Mouse (Mus musculus) adrenal gland, adult 2 months (tissue): Measurements from ENCODE around the gene Tctex1d4. TPM values are rescaled to one million over a fixed set of nuclear protein-coding genes. Genes with fewer than 3 reads are reported as not detected.

Source experiments
- DNase-seq: peaks from one replicate; pipeline ENCODE4 v3.0.0; 2021
- polyA plus RNA-seq: library from polyadenylated mRNA; depleted of rRNA; stranded (reverse); fragments of >200 nt; gene quantifications from 2 replicates; pipeline ENCODE4 v1.2.3, GENCODE M21; 2012
- total RNA-seq, 2 experiments: library from RNA; stranded (reverse); gene quantifications; 2 replicates each; pipeline ENCODE4 v1.2.3; 2021

Tctex1d4 gene
- total and polyA plus RNA-seq, 3 experiments: not detected

DNA sequence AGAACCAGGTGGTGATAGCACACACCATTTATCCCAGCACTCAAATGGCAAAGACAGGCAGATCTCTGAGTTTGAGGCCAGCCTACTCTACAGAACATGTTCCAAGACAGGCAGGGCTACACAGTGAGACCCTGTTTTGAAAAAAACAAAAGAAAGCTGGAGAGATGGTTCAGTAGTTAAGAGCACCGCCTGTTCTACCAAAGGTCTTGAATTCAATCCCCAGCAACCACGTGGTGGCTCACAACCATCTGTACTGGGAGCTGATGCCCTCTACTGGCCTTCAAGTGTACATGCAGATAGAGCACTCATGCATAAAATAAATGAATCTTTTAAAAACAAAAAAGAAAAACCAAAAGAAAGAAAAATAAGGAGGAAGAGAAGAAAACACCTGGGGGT is 12.6 kb downstream of the Tctex1d4 start:
- DNase-seq: peak; percentile 50

GRCm38 (mm10) chr4:117140613-117141012 is 14.0 kb downstream of the Tctex1d4 start:
- no peak for DNase-seq

GRCm38 (mm10) chr4:117143023-117143422 is 16.4 kb downstream of the Tctex1d4 start:
- DNase-seq: no peak

- no peak for DNase-seq
Observed at GRCm38 (mm10) chr4:117145248-117145647, 18.7 kb downstream of the Tctex1d4 start.

GRCm38 (mm10) chr4:117146176-117146575 is 19.6 kb downstream of the Tctex1d4 start:
- DNase-seq: peak; percentile 84

DNA sequence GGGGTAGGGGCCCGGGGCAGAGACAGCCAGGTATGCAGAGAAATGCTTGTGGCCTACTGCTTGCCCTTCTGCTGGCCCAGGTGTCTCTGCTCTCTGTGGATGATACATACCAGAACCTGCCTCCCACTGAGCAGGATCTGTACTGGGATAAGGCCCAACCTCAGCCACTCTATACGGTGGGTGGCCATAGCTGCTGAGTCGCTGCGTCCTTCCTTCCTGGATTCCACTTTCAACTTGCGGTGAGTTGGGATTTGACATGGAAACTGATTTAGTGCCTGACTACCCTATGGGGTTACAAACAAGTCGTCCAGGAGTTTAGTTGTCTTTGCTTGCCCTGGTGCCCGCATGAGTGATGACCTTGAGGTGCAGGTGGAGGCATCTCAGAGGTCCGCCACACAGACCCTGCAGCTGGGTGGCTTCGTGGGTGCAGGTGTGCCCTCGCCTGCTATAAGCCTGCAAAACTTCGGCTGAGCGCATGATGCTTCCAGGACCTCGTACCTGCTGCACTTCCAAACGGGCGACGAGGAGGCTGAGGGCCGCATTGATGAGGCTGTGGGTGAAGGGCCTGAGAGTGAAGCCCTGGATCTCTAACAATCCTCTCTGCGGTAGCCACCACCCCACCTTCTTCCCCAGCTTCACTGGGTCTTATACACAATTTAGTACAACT is 21.6 kb downstream of the Tctex1d4 start:
- DNase-seq: no peak

DNA sequence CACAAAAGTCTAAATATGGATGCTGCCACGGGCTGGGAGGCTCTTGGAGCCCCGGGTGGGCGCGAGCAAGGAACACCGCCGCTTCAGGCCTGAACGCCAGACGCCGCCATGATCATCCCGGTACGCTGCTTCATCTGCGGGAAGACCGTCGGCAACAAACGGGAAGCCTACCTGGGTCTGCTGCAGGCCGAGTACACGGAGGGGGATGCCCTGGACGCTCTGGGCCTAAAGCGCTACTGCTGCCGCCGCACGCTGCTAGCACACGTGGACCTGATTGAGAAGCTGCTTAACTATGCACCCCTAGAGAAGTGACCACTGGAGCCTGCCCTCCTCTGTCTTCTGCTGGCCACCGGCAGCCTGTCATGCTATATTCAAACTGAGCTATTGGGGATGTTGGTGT is 22.2 kb downstream of the Tctex1d4 start:
- no peak for DNase-seq

- no peak for DNase-seq
Observed at GRCm38 (mm10) chr4:117149291-117150211, 23.0 kb downstream of the Tctex1d4 start.

DNA sequence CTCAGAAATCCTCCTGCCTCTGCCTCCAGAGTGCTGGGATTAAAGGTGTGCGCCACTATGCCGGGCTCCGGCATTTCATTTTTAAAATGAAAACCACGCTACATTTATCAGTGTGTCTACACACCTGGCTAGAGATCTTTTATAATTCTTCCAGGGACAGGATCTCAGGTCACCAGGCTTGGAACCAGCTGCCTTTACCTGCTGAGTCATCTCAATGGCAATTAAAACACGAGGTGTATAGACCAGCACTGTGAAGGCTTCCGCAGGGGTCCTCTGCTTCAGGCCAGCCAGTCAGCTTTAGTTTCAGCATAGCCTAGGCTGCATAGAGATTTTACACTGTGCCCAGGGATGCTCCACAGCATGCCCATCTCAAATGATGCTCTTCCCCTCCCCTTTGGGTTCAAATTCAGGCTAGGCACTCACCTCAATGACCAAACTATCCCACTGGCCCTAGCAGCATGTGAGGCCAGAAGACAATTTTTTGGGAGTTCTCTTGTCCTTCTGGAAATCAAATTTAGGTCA is 23.7 kb downstream of the Tctex1d4 start:
- DNase-seq: no peak

- no peak for DNase-seq
Observed at GRCm38 (mm10) chr4:117151416-117151815, 24.8 kb downstream of the Tctex1d4 start.

DNA sequence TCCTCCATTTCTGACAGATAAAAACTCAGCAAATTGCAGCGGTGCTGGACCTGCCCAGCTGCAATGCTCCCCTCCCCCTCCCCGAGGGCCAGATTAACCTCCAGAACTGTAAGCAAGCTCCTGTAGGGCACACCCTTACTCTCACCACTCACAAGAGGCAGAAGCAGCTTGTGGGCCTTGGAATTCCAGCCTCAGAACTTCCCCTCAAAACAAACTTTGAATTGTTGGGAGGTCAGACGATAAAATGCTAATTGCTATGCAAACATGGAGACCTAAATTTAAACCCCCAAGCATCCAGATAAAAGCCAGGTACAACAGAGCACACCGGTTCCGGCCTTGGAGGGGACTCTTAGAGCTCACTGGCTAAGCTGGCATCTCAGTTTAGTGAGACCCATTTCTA is 26.1 kb downstream of the Tctex1d4 start:
- no peak for DNase-seq

GRCm38 (mm10) chr4:117155020-117155791 is 28.6 kb downstream of the Tctex1d4 start:
- peak; percentile 52 for DNase-seq

- DNase-seq: peak; percentile 92
Observed at GRCm38 (mm10) chr4:117155792-117156355, 29.3 kb downstream of the Tctex1d4 start, which contains the start of gene Rps8. TSS of gene Rps8 (minus strand) at chr4:117156243.

GRCm38 (mm10) chr4:117156372-117156771 is 29.8 kb downstream of the Tctex1d4 start:
- DNase-seq: no peak

DNA sequence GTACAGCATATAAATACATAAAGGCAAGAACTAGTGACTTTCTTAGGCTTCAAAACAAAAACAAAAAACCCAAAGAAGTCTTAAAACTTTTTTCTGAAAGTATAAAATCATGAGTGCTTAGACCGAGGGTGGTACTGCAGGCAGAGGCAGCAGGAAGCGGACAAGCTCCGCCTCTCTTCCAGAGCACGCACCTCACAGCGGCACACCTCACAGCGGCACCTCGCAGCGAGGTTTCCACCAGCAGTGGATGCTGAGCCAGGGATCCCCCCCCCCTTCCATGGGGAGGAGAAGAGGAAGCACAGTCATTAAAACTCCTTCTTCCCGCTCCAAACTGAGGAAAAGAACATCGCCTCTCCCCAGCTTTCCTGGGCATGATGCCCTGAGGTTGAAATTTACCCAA is 33.1 kb downstream of the Tctex1d4 start:
- DNase-seq: no peak

DNA sequence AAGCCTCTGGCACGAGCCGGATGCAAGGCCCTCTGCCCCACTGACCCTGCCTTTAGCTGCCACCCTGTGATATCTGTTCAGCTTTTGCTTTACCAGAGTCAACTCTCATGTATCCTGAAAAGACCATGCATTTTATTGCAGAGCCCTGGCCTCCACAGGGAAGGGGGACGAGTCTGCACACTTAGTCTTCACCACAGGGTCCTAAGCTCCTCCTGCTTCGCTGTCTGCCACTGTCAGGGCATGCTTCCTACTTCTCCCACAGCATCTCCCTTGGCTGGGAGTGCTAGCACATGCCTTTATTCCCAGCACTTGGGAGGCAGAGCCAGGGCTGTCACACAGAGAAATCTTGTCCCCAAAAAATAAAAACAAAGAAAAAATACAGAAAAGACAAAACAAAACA is 34.6 kb downstream of the Tctex1d4 start:
- no peak for DNase-seq

- DNase-seq: no peak
Observed at GRCm38 (mm10) chr4:117169936-117170335, 43.3 kb downstream of the Tctex1d4 start.
